Comparison of ENCODE assay signal across 25 mouse cellular contexts in the genomic region with DNA sequence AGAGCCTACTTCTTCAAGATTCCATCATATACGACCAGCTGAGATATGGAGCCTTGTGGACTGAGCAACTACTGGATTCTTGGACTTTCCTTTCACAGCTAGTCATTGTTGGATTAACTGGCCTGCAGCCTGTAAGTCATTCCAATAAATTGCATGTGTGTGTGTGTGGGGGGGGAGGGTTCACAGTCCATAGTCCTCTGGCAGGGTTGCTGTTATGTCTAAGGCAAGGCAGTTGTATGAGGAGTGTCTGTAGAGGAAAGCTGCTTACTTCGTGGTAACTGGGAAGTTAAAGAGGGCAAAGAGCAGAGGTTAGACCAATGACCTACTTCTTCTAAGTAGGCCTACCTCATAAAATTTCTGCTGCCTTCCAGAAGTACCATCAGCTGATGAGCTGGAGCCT. TPM values are rescaled to one million over a fixed set of nuclear protein-coding genes. Genes with fewer than 3 reads are reported as not detected.
A peak's percentile ranks its signal among the peaks of the same experiment; 100 is the strongest.
DNase-seq lines count a peak whose midpoint lies in the region; ATAC-seq and TF ChIP-seq lines count a peak whose summit lies in the region.
"Had no signal": no experiment of that assay in that cellular context is flagged by ENCODE, and none has a peak within 500 bp of the region (broad histone marks: within the 10 kb centered on the region; RNA-seq: fewer than 3 reads in every experiment).

No protein-coding gene starts in this region.

- DNase-seq in heart, adult 11 months = peak; percentile 48
- no peak for DNase-seq in heart, postnatal 10 days
- DNase-seq in liver, postnatal 0 days = peak; percentile 42
- DNase-seq in liver = no peak
- peak; percentile 69 for DNase-seq in large intestine, adult 2 months (ENCODE audit: low read depth, low spot score)
- DNase-seq: adrenal gland, postnatal 10 days; cerebellum, adult 8-10 months; cerebellum, postnatal 36 days; embryo, embryonic 11 days; gastrocnemius, postnatal 10 days; liver, embryonic 13.5 days; lung, postnatal 36 days; thymus, postnatal 14 days had no signal

- no peak for TF ChIP-seq EP300 in liver, postnatal 0 days (IDR thresholded peaks at IDR 0.05; ENCODE audit: low read depth)

- no peaks in the 10 kb centered on the region for H3K9me3 ChIP-seq in liver, postnatal 0 days (ENCODE audit: low read length)
- no peaks in the 10 kb centered on the region for H3K9me3 ChIP-seq in hindbrain, embryonic 13.5 days
- H3K9me3 ChIP-seq: embryonic facial prominence, embryonic 13.5 days; hindbrain, embryonic 10.5 days; limb, embryonic 10.5 days; liver, embryonic 13.5 days; lung, embryonic 15.5 days; megakaryocyte, embryonic 14.5 days; midbrain, embryonic 13.5 days had no signal

- H3K9ac ChIP-seq in liver, postnatal 0 days (replicated peaks) = no peak overlapping the region
- no peak overlapping the region for H3K9ac ChIP-seq in hindbrain, embryonic 13.5 days
- H3K9ac ChIP-seq: embryonic facial prominence, embryonic 13.5 days; liver, embryonic 13.5 days; lung, embryonic 15.5 days; midbrain, embryonic 13.5 days had no signal

- 63% methylated on average over 2 of the region's 2 CpGs for WGBS in liver, postnatal 0 days (ENCODE audit: insufficient replicate concordance)
- 32% methylated on average over 2 of the region's 2 CpGs for WGBS in large intestine, adult 2 months
- 90% methylated on average over 2 of the region's 2 CpGs for WGBS in hindbrain, embryonic 13.5 days

- H3K27me3 ChIP-seq in liver, postnatal 0 days (ENCODE audit: insufficient read depth, low read length) = no peaks in the 10 kb centered on the region
- H3K27me3 ChIP-seq in hindbrain, embryonic 13.5 days = no peaks in the 10 kb centered on the region
- H3K27me3 ChIP-seq: embryonic facial prominence, embryonic 13.5 days; liver, embryonic 13.5 days; lung, embryonic 15.5 days; midbrain, embryonic 13.5 days had no signal

- no peak overlapping the region for H3K4me2 ChIP-seq in liver, postnatal 0 days (ENCODE audit: low read depth, low read length)
- no peak overlapping the region for H3K4me2 ChIP-seq in hindbrain, embryonic 13.5 days
- H3K4me2 ChIP-seq: embryonic facial prominence, embryonic 13.5 days; heart, embryonic 11.5 days; liver, embryonic 13.5 days; lung, embryonic 15.5 days; midbrain, embryonic 13.5 days had no signal

- intact Hi-C loops in heart, postnatal 10 days (cut with DNase I) = no loop called here

- peak; percentile 76 for ATAC-seq in liver, postnatal 0 days
- ATAC-seq in hindbrain, embryonic 13.5 days (ENCODE audit: low FRiP score) = no peak
- ATAC-seq in activated CD4-positive, CD25-positive, alpha-beta regulatory T cell, adult 4 months = no peak
- ATAC-seq: forebrain, embryonic 16.5 days; hindbrain, postnatal 0 days; midbrain, embryonic 13.5 days had no signal

- no peak for TF ChIP-seq CTCF in liver, postnatal 0 days (IDR thresholded peaks at IDR 0.05; ENCODE audit: low read depth)

- no peak overlapping the region for H3K4me3 ChIP-seq in liver, postnatal 0 days (ENCODE audit: low read depth, low read length)
- no peak overlapping the region for H3K4me3 ChIP-seq in hindbrain, embryonic 13.5 days
- H3K4me3 ChIP-seq: embryonic facial prominence, embryonic 13.5 days; erythroblast, embryonic 14.5 days; hindbrain, embryonic 10.5 days; limb, embryonic 10.5 days; liver, embryonic 13.5 days; lung, embryonic 15.5 days; megakaryocyte, embryonic 14.5 days; midbrain, embryonic 13.5 days had no signal

- H3K27ac ChIP-seq in liver, postnatal 0 days (ENCODE audit: low read depth) = peak overlapping the region; percentile 51
- H3K27ac ChIP-seq in hindbrain, embryonic 13.5 days = no peak overlapping the region
- H3K27ac ChIP-seq: embryonic facial prominence, embryonic 13.5 days; hindbrain, embryonic 10.5 days; hindbrain, postnatal 0 days; limb, embryonic 10.5 days; liver, embryonic 13.5 days; lung, embryonic 15.5 days; midbrain, embryonic 13.5 days had no signal

- H3K36me3 ChIP-seq in liver, postnatal 0 days (replicated peaks; ENCODE audit: insufficient read depth, low read length) = no peaks in the 10 kb centered on the region
- no peaks in the 10 kb centered on the region for H3K36me3 ChIP-seq in hindbrain, embryonic 13.5 days
- H3K36me3 ChIP-seq: embryonic facial prominence, embryonic 13.5 days; hindbrain, embryonic 10.5 days; limb, embryonic 10.5 days; liver, embryonic 13.5 days; lung, embryonic 15.5 days; midbrain, embryonic 13.5 days had no signal

- peaks cover 7% of the 10 kb centered on the region; the same call in 1 of the 2 replicates for H3K4me1 ChIP-seq in liver, postnatal 0 days (ENCODE audit: insufficient read depth)
- no peaks in the 10 kb centered on the region for H3K4me1 ChIP-seq in hindbrain, embryonic 13.5 days (replicated peaks)
- H3K4me1 ChIP-seq: embryonic facial prominence, embryonic 13.5 days; hindbrain, embryonic 10.5 days; limb, embryonic 10.5 days; lung, embryonic 15.5 days; midbrain, embryonic 13.5 days had no signal

RNA-seq across cellular contexts. Expression of gene B3gnt2, which starts 22.9 kb away (rescaled TPM):
- 1 to 10 TPM; 6.5 to 8.3 TPM for total RNA-seq in heart, postnatal 10 days (2021)
- polyA plus RNA-seq in liver, postnatal 0 days (2015; fragmentation: Nextera tagmentation; extraction: Ambion mirVana) = 10.0 and 10.8 TPM in 2 replicates
- polyA plus RNA-seq in large intestine, adult 2 months (2012; rRNA removed) = 8.8 and 10.4 TPM in 2 replicates
- 1.1 and 1.5 TPM in 2 replicates for polyA plus RNA-seq in hindbrain, embryonic 13.5 days (2015; fragmentation: Nextera tagmentation; extraction: Ambion mirVana)
- polyA plus RNA-seq in activated CD4-positive, CD25-positive, alpha-beta regulatory T cell, adult 4 months (2017; shearing (Covaris generic)) = 1 to 10 TPM; 4.7 to 9.8 TPM

Comparison
In these comparisons a context has a peak if more than half of its experiments do, and no peak if none do; other contexts are left out.
1. DNase-seq: peak in heart, adult 11 months (single experiment), liver, postnatal 0 days (single experiment) and large intestine, adult 2 months (single experiment); none in heart, postnatal 10 days (0 of 2) and liver (single experiment).